9 mouse cellular contexts compared by ENCODE assay signal in genomic region chr7:92777108-92777973, GRCm38 (mm10). TPM values are rescaled to one million over a fixed set of nuclear protein-coding genes. Genes with fewer than 3 reads are reported as not detected.
DNase-seq lines count a peak whose midpoint lies in the region; ATAC-seq and TF ChIP-seq lines count a peak whose summit lies in the region.
"Had no signal": no experiment of that assay in that cellular context is flagged by ENCODE, and none has a peak within 500 bp of the region (broad histone marks: within the 10 kb centered on the region; RNA-seq: fewer than 3 reads in every experiment).

No protein-coding gene starts in this region.

- no peaks in the 10 kb centered on the region for H3K36me3 ChIP-seq in spleen, adult 2 months (ENCODE audit: control insufficient read depth, insufficient read depth, low read length)
- no peaks in the 10 kb centered on the region for H3K36me3 ChIP-seq in forebrain, embryonic 12.5 days (replicated peaks)
- no peaks in the 10 kb centered on the region for H3K36me3 ChIP-seq in heart, embryonic 15.5 days
- H3K36me3 ChIP-seq in kidney, postnatal 0 days (ENCODE audit: insufficient read depth, low read length): no peaks in the 10 kb centered on the region
- no peaks in the 10 kb centered on the region for H3K36me3 ChIP-seq in liver, embryonic 11.5 days (ENCODE audit: control insufficient read depth, insufficient read depth, low read length)
- H3K36me3 ChIP-seq in neural tube, embryonic 12.5 days: no peaks in the 10 kb centered on the region

- no peaks in the 10 kb centered on the region for H3K9me3 ChIP-seq in forebrain, embryonic 12.5 days
- H3K9me3 ChIP-seq in heart, embryonic 15.5 days (replicated peaks): no peaks in the 10 kb centered on the region
- H3K9me3 ChIP-seq in kidney, postnatal 0 days (replicated peaks; ENCODE audit: low read length): no peaks in the 10 kb centered on the region
- no peaks in the 10 kb centered on the region for H3K9me3 ChIP-seq in liver, embryonic 11.5 days (ENCODE audit: control insufficient read depth, low read length)
- H3K9me3 ChIP-seq in neural tube, embryonic 12.5 days: no peaks in the 10 kb centered on the region

- H3K9ac ChIP-seq in forebrain, embryonic 12.5 days: peak overlapping the region; percentile 33; the same call in 1 of the 2 replicates
- H3K9ac ChIP-seq in heart, embryonic 15.5 days: peak overlapping the region; percentile 30
- H3K9ac ChIP-seq in kidney, postnatal 0 days (ENCODE audit: low read depth, low read length): no peak overlapping the region
- no peak overlapping the region for H3K9ac ChIP-seq in liver, embryonic 11.5 days (ENCODE audit: low read depth, low read length)
- 0 out of 2 replicates have a peak overlapping the region, but pooled peaks have one; percentile 21 for H3K9ac ChIP-seq in neural tube, embryonic 12.5 days

- no peak overlapping the region for H3K27ac ChIP-seq in spleen, adult 2 months (ENCODE audit: insufficient read depth, low read length)
- H3K27ac ChIP-seq in forebrain, embryonic 12.5 days: peak overlapping the region; percentile 71
- peak overlapping the region; percentile 56 for H3K27ac ChIP-seq in heart, embryonic 15.5 days
- no peak overlapping the region for H3K27ac ChIP-seq in kidney, postnatal 0 days
- no peak overlapping the region for H3K27ac ChIP-seq in liver, embryonic 11.5 days (ENCODE audit: low read depth, low read length)
- H3K27ac ChIP-seq in neural tube, embryonic 12.5 days: no peak overlapping the region

- H3K27me3 ChIP-seq in spleen, adult 2 months (ENCODE audit: control insufficient read depth, insufficient read depth, low read length): no peaks in the 10 kb centered on the region
- no peaks in the 10 kb centered on the region for H3K27me3 ChIP-seq in forebrain, embryonic 12.5 days
- H3K27me3 ChIP-seq in heart, embryonic 15.5 days: no peaks in the 10 kb centered on the region
- H3K27me3 ChIP-seq in kidney, postnatal 0 days (ENCODE audit: insufficient read depth, low read length): no peaks in the 10 kb centered on the region
- no peaks in the 10 kb centered on the region for H3K27me3 ChIP-seq in liver, embryonic 11.5 days (replicated peaks; ENCODE audit: control insufficient read depth, insufficient read depth, low read length)
- H3K27me3 ChIP-seq in neural tube, embryonic 12.5 days (replicated peaks): no peaks in the 10 kb centered on the region
- H3K27me3 ChIP-seq: CH12.LX had no signal

- WGBS in spleen, adult 2 months: 53% methylated on average over 17 of the region's 17 CpGs
- WGBS in forebrain, embryonic 12.5 days: 17% methylated on average over 17 of the region's 17 CpGs
- 27% methylated on average over 17 of the region's 17 CpGs for WGBS in heart, embryonic 15.5 days
- 25% methylated on average over 17 of the region's 17 CpGs for WGBS in kidney, postnatal 0 days
- 40% methylated on average over 17 of the region's 17 CpGs for WGBS in liver, embryonic 11.5 days
- 51% methylated on average over 17 of the region's 17 CpGs for WGBS in neural tube, embryonic 12.5 days

- ATAC-seq in forebrain, embryonic 12.5 days (ENCODE audit: low FRiP score): peak; percentile 56
- ATAC-seq in heart, embryonic 15.5 days (replicated peaks; ENCODE audit: insufficient number of reproducible peaks, insufficient read depth, low FRiP score, low read depth): no peak
- peak; percentile 21; the same call in 1 of the 2 replicates for ATAC-seq in kidney, postnatal 0 days (replicated peaks; ENCODE audit: low FRiP score, low read depth)
- no peak for ATAC-seq in liver, embryonic 11.5 days (replicated peaks; ENCODE audit: low FRiP score)
- ATAC-seq in neural tube, embryonic 12.5 days (ENCODE audit: low FRiP score, low read depth): no peak

- H3K4me1 ChIP-seq in spleen, adult 2 months (ENCODE audit: control insufficient read depth, insufficient read depth, insufficient read length): no peaks in the 10 kb centered on the region
- H3K4me1 ChIP-seq in forebrain, embryonic 12.5 days: peaks cover 28% of the 10 kb centered on the region
- peaks cover 11% of the 10 kb centered on the region; the same call in 1 of the 2 replicates for H3K4me1 ChIP-seq in heart, embryonic 15.5 days (replicated peaks)
- peaks cover 9% of the 10 kb centered on the region; the same call in 1 of the 2 replicates for H3K4me1 ChIP-seq in kidney, postnatal 0 days (replicated peaks; ENCODE audit: insufficient read depth, low read length)
- H3K4me1 ChIP-seq in liver, embryonic 11.5 days (replicated peaks; ENCODE audit: control insufficient read depth, insufficient read depth, low read length): no peaks in the 10 kb centered on the region
- peaks cover 18% of the 10 kb centered on the region for H3K4me1 ChIP-seq in neural tube, embryonic 12.5 days

- 0 out of 2 replicates have a peak overlapping the region, but pooled peaks have one; percentile 9 for H3K4me3 ChIP-seq in spleen, adult 2 months (ENCODE audit: extremely low read depth, insufficient read depth, insufficient read length)
- H3K4me3 ChIP-seq in forebrain, embryonic 12.5 days (replicated peaks): peak overlapping the region; percentile 12; the same call in 1 of the 2 replicates
- H3K4me3 ChIP-seq in heart, embryonic 15.5 days: peak overlapping the region; percentile 34
- no peak overlapping the region for H3K4me3 ChIP-seq in kidney, postnatal 0 days (replicated peaks; ENCODE audit: low read depth, low read length)
- no peak overlapping the region for H3K4me3 ChIP-seq in liver, embryonic 11.5 days (ENCODE audit: low read depth, low read length)
- H3K4me3 ChIP-seq in neural tube, embryonic 12.5 days: no peak overlapping the region

- TF ChIP-seq POLR2A in spleen, adult 2 months (IDR thresholded peaks at IDR 0.05; ENCODE audit: low read depth, low read length): no peak

- TF ChIP-seq CTCF in spleen, adult 2 months (IDR thresholded peaks at IDR 0.05; ENCODE audit: extremely low read depth, insufficient read depth, insufficient read length, insufficient replicate concordance): no peak
- TF ChIP-seq CTCF in kidney, postnatal 0 days (IDR thresholded peaks at IDR 0.05; ENCODE audit: low read depth): no peak

- no peak for DNase-seq in spleen, adult 2 months (ENCODE audit: low read depth in 1 of 2, low spot score in 2 of 2)
- no peak for DNase-seq in spleen, adult 18-20 months
- DNase-seq in kidney, postnatal 0 days (ENCODE audit: low spot score): peak; percentile 34
- DNase-seq in liver, embryonic 11.5 days (ENCODE audit: low spot score): no peak
- no peak for DNase-seq in thymus, postnatal 4 days

- H3K4me2 ChIP-seq in forebrain, embryonic 12.5 days: peak overlapping the region; percentile 48
- H3K4me2 ChIP-seq in heart, embryonic 15.5 days: peak overlapping the region; percentile 59
- peak overlapping the region; percentile 38 for H3K4me2 ChIP-seq in kidney, postnatal 0 days (ENCODE audit: low read length)
- H3K4me2 ChIP-seq in liver, embryonic 11.5 days: peak overlapping the region; percentile 37
- peak overlapping the region; percentile 38 for H3K4me2 ChIP-seq in neural tube, embryonic 12.5 days (replicated peaks)

RNA-seq across cellular contexts. Expression of gene Rab30, which starts 35.9 kb away (rescaled TPM):
- 3.9 and 4.2 TPM in 2 replicates for polyA plus RNA-seq in spleen, adult 2 months (2012; rRNA removed)
- 21.7 and 22.0 TPM in 2 replicates for polyA plus RNA-seq in forebrain, embryonic 12.5 days (2016; fragmentation: Nextera tagmentation; extraction: Ambion mirVana)
- 8.3 and 10.4 TPM in 2 replicates for polyA plus RNA-seq in heart, embryonic 15.5 days (2015; fragmentation: Nextera tagmentation; extraction: Ambion mirVana)
- 5.6 and 6.0 TPM in 2 replicates for polyA plus RNA-seq in kidney, postnatal 0 days (2015; fragmentation: Nextera tagmentation; extraction: Ambion mirVana)
- 4.6 and 6.4 TPM in 2 replicates for polyA plus RNA-seq in liver, embryonic 11.5 days (2014; fragmentation: Nextera tagmentation; extraction: Ambion mirVana)
- polyA plus RNA-seq in neural tube, embryonic 12.5 days (2016; fragmentation: Nextera tagmentation; extraction: Ambion mirVana): 22.3 and 22.5 TPM in 2 replicates

Comparison
In these comparisons a context has a peak if more than half of its experiments do, and no peak if none do; other contexts are left out.
1. H3K27ac ChIP-seq: peak in forebrain, embryonic 12.5 days (single experiment) and heart, embryonic 15.5 days (single experiment); none in spleen, adult 2 months (single experiment), kidney, postnatal 0 days (single experiment), liver, embryonic 11.5 days (single experiment) and neural tube, embryonic 12.5 days (single experiment).
2. H3K4me3 ChIP-seq: peak in spleen, adult 2 months (single experiment), forebrain, embryonic 12.5 days (single experiment) and heart, embryonic 15.5 days (single experiment); none in kidney, postnatal 0 days (single experiment), liver, embryonic 11.5 days (single experiment) and neural tube, embryonic 12.5 days (single experiment).
3. ATAC-seq: peak in forebrain, embryonic 12.5 days (single experiment) and kidney, postnatal 0 days (single experiment); none in heart, embryonic 15.5 days (single experiment), liver, embryonic 11.5 days (single experiment) and neural tube, embryonic 12.5 days (single experiment).
4. H3K9ac ChIP-seq: peak in forebrain, embryonic 12.5 days (single experiment), heart, embryonic 15.5 days (single experiment) and neural tube, embryonic 12.5 days (single experiment); none in kidney, postnatal 0 days (single experiment) and liver, embryonic 11.5 days (single experiment).
5. Peak in every context shown above with its lines, with median percentiles within 50 percentile points of each other: H3K4me2 ChIP-seq.